Mouse (Mus musculus): ENCODE measurements around the gene Gm12248. TPM values are rescaled to one million over a fixed set of nuclear protein-coding genes. Genes with fewer than 3 reads are reported as not detected.

Gm12248 gene
- total RNA-seq, 1 experiment from 2014 or later = not detected

DNA sequence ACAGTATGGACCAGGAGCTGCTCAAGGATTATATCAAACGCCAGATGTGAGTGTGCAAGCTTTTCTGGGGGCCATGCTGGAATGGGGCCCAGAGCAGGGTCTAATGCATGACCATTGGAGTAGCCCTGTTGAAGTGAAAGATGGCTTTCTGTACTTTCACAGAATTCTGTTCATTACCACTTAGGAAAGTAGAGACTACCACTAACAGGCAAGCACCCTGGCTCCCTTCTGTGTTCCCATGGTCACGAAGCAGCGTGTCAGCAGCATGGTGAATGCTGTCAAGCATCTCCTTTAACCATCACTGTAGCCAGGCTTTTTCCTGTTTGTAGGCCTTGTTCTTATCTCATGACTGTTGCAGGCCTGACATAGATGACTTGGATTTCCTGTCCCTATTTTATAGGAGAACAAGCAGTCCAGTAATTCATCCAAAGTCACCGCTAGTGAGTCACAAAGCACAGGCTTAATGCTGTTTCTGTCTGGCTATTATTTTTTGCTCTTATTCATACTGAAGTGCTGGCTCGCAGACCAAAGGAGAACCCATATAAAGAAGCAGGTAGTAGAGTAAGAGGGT lies 50.0 kb downstream of the Gm12248 start:
- no peak for ATAC-seq (replicated peaks; ENCODE audit: low read depth, poor library complexity, severe bottlenecking)

GRCm38 (mm10) chr11:58039027-58039426 lies 53.9 kb downstream of the Gm12248 start:
- peak; percentile 71 for ATAC-seq (replicated peaks; ENCODE audit: low read depth, poor library complexity, severe bottlenecking)

- ATAC-seq (replicated peaks; ENCODE audit: low read depth, poor library complexity, severe bottlenecking) = peak; percentile 36; the same call in 1 of the 2 replicates
Measured at GRCm38 (mm10) chr11:58033635-58034034, 59.3 kb downstream of the Gm12248 start.

DNA sequence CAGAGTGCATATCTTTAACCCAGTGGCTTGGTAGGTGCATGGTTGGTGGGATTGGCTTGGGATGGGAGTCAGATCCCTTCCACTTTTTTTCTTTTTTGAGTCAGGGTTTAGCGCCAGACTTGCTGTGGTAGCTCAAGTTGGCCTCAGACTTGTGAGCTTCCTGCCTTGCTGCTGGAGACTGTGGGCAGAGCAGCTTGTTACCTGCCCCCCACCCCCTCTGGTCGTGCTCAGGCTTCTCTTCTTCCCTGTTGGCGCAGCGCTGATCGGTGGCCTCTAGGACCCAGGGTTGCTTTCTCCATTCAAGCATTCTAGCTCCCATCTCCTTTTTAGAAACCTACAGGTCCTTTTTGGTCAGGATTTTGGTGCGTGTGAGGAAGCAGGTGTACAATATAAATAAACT lies 61.8 kb downstream of the Gm12248 start:
- ATAC-seq (replicated peaks; ENCODE audit: low read depth, poor library complexity, severe bottlenecking) = 0 out of 2 replicates have a peak, but pooled peaks have one; percentile 37

DNA sequence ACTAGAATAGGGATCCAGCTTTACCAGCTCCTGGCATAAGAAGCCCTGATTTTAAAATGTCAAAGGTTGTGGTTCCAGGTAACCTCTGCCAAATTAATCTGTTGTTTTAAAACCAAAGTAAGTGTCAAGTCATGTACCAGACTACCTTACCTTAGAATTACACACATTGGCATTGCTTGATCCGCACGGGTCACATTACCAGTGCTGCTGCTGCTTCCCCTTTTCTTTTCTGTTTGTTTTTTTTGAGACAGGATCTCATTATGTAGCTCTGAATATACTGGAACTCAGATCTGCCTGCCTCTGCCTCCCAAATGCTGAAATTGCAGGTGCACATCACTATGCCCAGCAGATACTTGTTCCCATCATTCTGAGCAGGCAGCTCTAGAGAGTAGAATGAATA lies 63.1 kb downstream of the Gm12248 start:
- ATAC-seq (replicated peaks; ENCODE audit: low read depth, poor library complexity, severe bottlenecking) = peak; percentile 48; the same call in 1 of the 2 replicates

GRCm38 (mm10) chr11:58028981-58029380 lies 64.0 kb downstream of the Gm12248 start:
- ATAC-seq (replicated peaks; ENCODE audit: low read depth, poor library complexity, severe bottlenecking) = no peak

GRCm38 (mm10) chr11:58026860-58027259 lies 66.1 kb downstream of the Gm12248 start:
- no peak for ATAC-seq (replicated peaks; ENCODE audit: low read depth, poor library complexity, severe bottlenecking)

- no peak for ATAC-seq (replicated peaks; ENCODE audit: low read depth, poor library complexity, severe bottlenecking)
Measured at GRCm38 (mm10) chr11:58026337-58026736, 66.6 kb downstream of the Gm12248 start.

DNA sequence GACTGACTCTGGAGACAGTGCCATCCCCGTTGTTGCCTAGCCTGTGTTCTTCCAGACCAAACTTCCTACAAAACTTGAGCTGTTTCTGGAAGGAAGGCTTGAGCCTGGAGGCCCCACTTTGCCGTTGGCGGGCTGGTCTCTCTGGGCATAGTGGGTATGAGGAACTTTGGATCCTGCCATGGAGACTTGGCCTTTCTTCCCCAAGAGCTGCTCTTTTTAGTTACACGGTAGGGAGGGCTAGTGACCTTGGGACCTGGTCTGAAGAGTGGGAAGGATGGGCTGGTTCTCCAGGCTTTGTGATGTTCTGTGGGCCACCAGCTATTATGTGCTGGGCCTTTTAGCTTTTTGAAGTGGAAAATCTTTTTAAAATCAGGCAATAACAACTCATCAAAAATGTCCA lies 67.1 kb downstream of the Gm12248 start:
- no peak for ATAC-seq (replicated peaks; ENCODE audit: low read depth, poor library complexity, severe bottlenecking)

- ATAC-seq (replicated peaks; ENCODE audit: low read depth, poor library complexity, severe bottlenecking) = peak; percentile 71
Measured at GRCm38 (mm10) chr11:58024671-58025070, 68.3 kb downstream of the Gm12248 start.

GRCm38 (mm10) chr11:58024271-58024670 lies 68.7 kb downstream of the Gm12248 start:
- ATAC-seq (replicated peaks; ENCODE audit: low read depth, poor library complexity, severe bottlenecking) = no peak

- no peak for ATAC-seq (replicated peaks; ENCODE audit: low read depth, poor library complexity, severe bottlenecking)
Measured at GRCm38 (mm10) chr11:58021618-58022017, 71.3 kb downstream of the Gm12248 start.

DNA sequence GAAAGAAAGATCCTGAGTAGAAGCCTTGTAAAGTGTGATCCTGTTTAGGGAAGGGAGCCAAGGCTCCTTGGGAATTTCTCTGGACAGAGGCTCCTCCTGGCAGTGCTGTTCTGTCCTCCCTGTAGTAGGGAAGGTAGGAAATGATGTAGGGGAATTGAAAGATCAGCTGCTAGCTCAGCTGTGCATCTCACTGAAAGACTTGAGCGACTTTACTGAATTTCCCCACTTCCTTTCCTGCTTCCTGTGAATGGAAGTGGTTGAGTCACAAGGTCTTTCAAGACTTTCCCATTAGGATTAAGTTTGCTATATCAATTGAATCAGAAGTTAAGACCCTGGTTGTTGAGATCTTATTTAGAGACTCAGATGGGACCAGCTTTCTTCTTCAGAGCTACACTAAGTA lies 71.8 kb downstream of the Gm12248 start:
- ATAC-seq (replicated peaks; ENCODE audit: low read depth, poor library complexity, severe bottlenecking) = no peak

- ATAC-seq (replicated peaks; ENCODE audit: low read depth, poor library complexity, severe bottlenecking) = no peak
Measured at GRCm38 (mm10) chr11:58018701-58019100, 74.2 kb downstream of the Gm12248 start.

DNA sequence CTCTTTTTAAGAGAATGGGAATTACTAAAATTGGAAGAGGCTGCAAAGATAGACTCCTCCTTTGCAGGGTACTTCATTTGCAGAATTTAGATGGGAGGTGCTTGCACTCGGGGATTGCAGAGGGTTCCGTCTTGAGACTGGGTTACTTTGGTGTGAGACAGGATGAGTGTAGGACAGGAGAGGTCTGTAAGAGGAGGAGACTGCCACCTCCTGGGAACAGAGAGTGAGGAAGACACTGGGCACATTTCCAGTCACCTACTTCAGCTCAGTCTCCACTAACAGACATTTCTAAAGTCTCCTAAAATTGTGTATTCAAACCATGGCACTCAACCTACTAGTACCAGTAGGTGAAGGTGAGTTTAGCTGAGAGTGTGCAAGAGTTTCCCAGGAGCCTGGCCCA lies 74.6 kb downstream of the Gm12248 start:
- ATAC-seq (replicated peaks; ENCODE audit: low read depth, poor library complexity, severe bottlenecking) = no peak; the same call in 1 of the 2 replicates

GRCm38 (mm10) chr11:58017422-58017821 lies 75.5 kb downstream of the Gm12248 start:
- no peak for ATAC-seq (replicated peaks; ENCODE audit: low read depth, poor library complexity, severe bottlenecking)

DNA sequence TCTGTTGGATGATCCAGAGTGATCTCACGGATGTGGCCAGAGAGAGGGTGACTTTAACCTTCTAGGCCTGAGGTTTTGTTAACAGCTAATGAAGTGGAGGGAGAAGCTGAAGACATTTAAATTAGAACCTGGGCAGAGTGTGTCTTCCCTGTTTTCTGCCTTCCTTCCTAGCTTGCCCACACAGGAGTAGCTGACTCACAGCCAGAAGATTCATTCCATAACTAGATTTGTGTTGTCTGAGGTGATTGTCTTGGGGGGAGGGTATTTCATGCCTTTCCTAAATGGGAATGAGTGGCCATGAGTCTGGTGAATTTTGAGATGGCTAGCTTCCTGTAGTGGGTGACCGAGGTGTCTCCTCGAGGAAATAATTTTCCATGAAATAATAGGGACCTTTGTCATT lies 76.6 kb downstream of the Gm12248 start:
- ATAC-seq (replicated peaks; ENCODE audit: low read depth, poor library complexity, severe bottlenecking) = no peak

- ATAC-seq (replicated peaks; ENCODE audit: low read depth, poor library complexity, severe bottlenecking) = no peak
Measured at GRCm38 (mm10) chr11:58015339-58015738, 77.6 kb downstream of the Gm12248 start.

DNA sequence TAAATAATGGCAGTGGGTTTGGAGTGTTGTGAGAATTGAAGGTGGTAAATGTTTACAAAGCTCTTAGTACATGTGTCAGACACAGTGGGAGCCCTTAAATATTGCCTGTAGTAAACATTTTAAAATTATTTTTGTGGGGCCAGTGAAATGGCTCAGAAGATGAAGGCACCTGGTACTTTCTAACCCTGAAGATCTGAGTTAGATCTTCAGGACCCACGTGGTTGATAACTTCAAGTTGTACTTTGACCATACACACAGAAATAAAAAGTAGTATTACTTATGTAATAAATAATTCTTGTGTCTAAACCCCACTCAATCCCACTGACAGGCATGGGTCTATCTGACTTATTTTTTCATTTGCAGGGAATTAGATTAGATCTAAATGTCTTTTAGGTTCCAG lies 78.3 kb downstream of the Gm12248 start:
- no peak for ATAC-seq (replicated peaks; ENCODE audit: low read depth, poor library complexity, severe bottlenecking)

Measured in common myeloid progenitor, adult 5-6 weeks (primary cell).